Mouse (Mus musculus): ENCODE results near the gene Sox10. TPM values are rescaled to one million over a fixed set of nuclear protein-coding genes. Genes with fewer than 3 reads are reported as not detected.

Sox10 gene
- polyA plus RNA-seq (2012; rRNA removed) (0.12 and 0.24 TPM in 2 replicates), polyA plus RNA-seq (2014; fragmentation: Nextera tagmentation; extraction: Ambion mirVana) (0.14 TPM in 1 of 2 replicates, not detected in the other)

GRCm38 (mm10) chr15:79165140-79165539 is at the start of gene Sox10:
Sox10 (minus strand) TSS chr15:79165240.
- WGBS (ENCODE audit: insufficient replicate concordance) = 37% methylated on average over 5 of the region's 5 CpGs
- no peaks in the 10 kb centered on the region for H3K36me3 ChIP-seq (replicated peaks; ENCODE audit: control insufficient read depth, insufficient read depth, low read depth)
- no peak within 1 kb of the TSS for H3K27ac ChIP-seq
- no peak for TF ChIP-seq EP300 (IDR thresholded peaks at IDR 0.05; ENCODE audit: low read depth)
- no peak for TF ChIP-seq CTCF (IDR thresholded peaks at IDR 0.05; ENCODE audit: low read depth)
- ATAC-seq (ENCODE audit: insufficient read depth) (no peak), DNase-seq (ENCODE audit: low read depth in 3 of 3, low spot score in 3 of 3) (no peak)
- no peaks in the 10 kb centered on the region for H3K9me3 ChIP-seq (ENCODE audit: control insufficient read depth, low read length)
- no peak within 1 kb of the TSS for H3K9ac ChIP-seq (replicated peaks)
- H3K4me1 ChIP-seq (replicated peaks; ENCODE audit: control insufficient read depth in 2 of 2, insufficient read depth in 2 of 2, low read length in 1 of 2) = no peaks in the 10 kb centered on the region
- H3K4me3 ChIP-seq (ENCODE audit: insufficient read depth in 1 of 2, low read depth in 2 of 2, low read length in 2 of 2) = no peak within 1 kb of the TSS
- no peak within 1 kb of the TSS for H3K4me2 ChIP-seq (ENCODE audit: low read depth)
- H3K27me3 ChIP-seq (ENCODE audit: control insufficient read depth, insufficient read depth, low read length) = peaks cover 34% of the 10 kb centered on the region

GRCm38 (mm10) chr15:79213591-79213990 is 48.6 kb upstream of the Sox10 start:
- Histone ChIP-seq H3K27ac (no peak overlapping the region), H3K9ac (replicated peaks) (no peak overlapping the region), H3K36me3 (replicated peaks; ENCODE audit: control insufficient read depth, insufficient read depth, low read depth) (no peaks in the 10 kb centered on the region), H3K4me2 (ENCODE audit: low read depth) (no peak overlapping the region), H3K4me3 (ENCODE audit: insufficient read depth in 1 of 2, low read depth in 2 of 2, low read length in 2 of 2) (no peak overlapping the region), H3K9me3 (ENCODE audit: control insufficient read depth, low read length) (no peaks in the 10 kb centered on the region), H3K27me3 (ENCODE audit: control insufficient read depth, insufficient read depth, low read length) (no peaks in the 10 kb centered on the region), H3K4me1 (replicated peaks; ENCODE audit: control insufficient read depth in 2 of 2, insufficient read depth in 2 of 2, low read length in 1 of 2) (no peaks in the 10 kb centered on the region)
- WGBS (ENCODE audit: insufficient replicate concordance) = 60% methylated on average over 6 of the region's 6 CpGs
- ATAC-seq (ENCODE audit: insufficient read depth) (no peak), DNase-seq (ENCODE audit: low read depth in 3 of 3, low spot score in 3 of 3) (no peak)
- no peak for TF ChIP-seq CTCF (IDR thresholded peaks at IDR 0.05; ENCODE audit: low read depth)
- no peak for TF ChIP-seq EP300 (IDR thresholded peaks at IDR 0.05; ENCODE audit: low read depth)

- Histone ChIP-seq H3K9ac (replicated peaks) (no peak overlapping the region), H3K27me3 (ENCODE audit: control insufficient read depth, insufficient read depth, low read length) (no peaks in the 10 kb centered on the region), H3K4me3 (ENCODE audit: insufficient read depth in 1 of 2, low read depth in 2 of 2, low read length in 2 of 2) (no peak overlapping the region), H3K9me3 (ENCODE audit: control insufficient read depth, low read length) (no peaks in the 10 kb centered on the region), H3K4me1 (replicated peaks; ENCODE audit: control insufficient read depth in 2 of 2, insufficient read depth in 2 of 2, low read length in 1 of 2) (no peaks in the 10 kb centered on the region), H3K27ac (no peak overlapping the region), H3K4me2 (ENCODE audit: low read depth) (no peak overlapping the region), H3K36me3 (replicated peaks; ENCODE audit: control insufficient read depth, insufficient read depth, low read depth) (no peaks in the 10 kb centered on the region)
- TF ChIP-seq CTCF (IDR thresholded peaks at IDR 0.05; ENCODE audit: low read depth) (no peak), EP300 (IDR thresholded peaks at IDR 0.05; ENCODE audit: low read depth) (no peak)
- DNase-seq (ENCODE audit: low read depth in 3 of 3, low spot score in 3 of 3) (no peak), ATAC-seq (ENCODE audit: insufficient read depth) (no peak)
- 76% methylated on average over 26 of the region's 26 CpGs for WGBS (ENCODE audit: insufficient replicate concordance)
Measured at GRCm38 (mm10) chr15:79212750-79213446, 47.9 kb upstream of the Sox10 start.

- DNase-seq (ENCODE audit: low read depth in 3 of 3, low spot score in 3 of 3) (no peak), ATAC-seq (ENCODE audit: insufficient read depth) (no peak)
- Histone ChIP-seq H3K4me2 (ENCODE audit: low read depth) (no peak overlapping the region), H3K4me1 (replicated peaks; ENCODE audit: control insufficient read depth in 2 of 2, insufficient read depth in 2 of 2, low read length in 1 of 2) (no peaks in the 10 kb centered on the region), H3K4me3 (ENCODE audit: insufficient read depth in 1 of 2, low read depth in 2 of 2, low read length in 2 of 2) (no peak overlapping the region), H3K9me3 (ENCODE audit: control insufficient read depth, low read length) (no peaks in the 10 kb centered on the region), H3K9ac (replicated peaks) (no peak overlapping the region), H3K36me3 (replicated peaks; ENCODE audit: control insufficient read depth, insufficient read depth, low read depth) (no peaks in the 10 kb centered on the region), H3K27ac (no peak overlapping the region), H3K27me3 (ENCODE audit: control insufficient read depth, insufficient read depth, low read length) (no peaks in the 10 kb centered on the region)
- TF ChIP-seq CTCF (IDR thresholded peaks at IDR 0.05; ENCODE audit: low read depth) (no peak), EP300 (IDR thresholded peaks at IDR 0.05; ENCODE audit: low read depth) (no peak)
- 64% methylated on average over 2 of the region's 2 CpGs for WGBS (ENCODE audit: insufficient replicate concordance)
Measured at GRCm38 (mm10) chr15:79210357-79210756, 45.3 kb upstream of the Sox10 start.

GRCm38 (mm10) chr15:79208758-79209439 is 43.9 kb upstream of the Sox10 start:
- TF ChIP-seq CTCF (IDR thresholded peaks at IDR 0.05; ENCODE audit: low read depth) = no peak
- TF ChIP-seq EP300 (IDR thresholded peaks at IDR 0.05; ENCODE audit: low read depth) = no peak
- Histone ChIP-seq H3K4me3 (ENCODE audit: insufficient read depth in 1 of 2, low read depth in 2 of 2, low read length in 2 of 2) (no peak overlapping the region), H3K9ac (replicated peaks) (no peak overlapping the region), H3K27ac (no peak overlapping the region), H3K36me3 (replicated peaks; ENCODE audit: control insufficient read depth, insufficient read depth, low read depth) (no peaks in the 10 kb centered on the region), H3K4me1 (replicated peaks; ENCODE audit: control insufficient read depth in 2 of 2, insufficient read depth in 2 of 2, low read length in 1 of 2) (no peaks in the 10 kb centered on the region), H3K4me2 (ENCODE audit: low read depth) (no peak overlapping the region), H3K27me3 (ENCODE audit: control insufficient read depth, insufficient read depth, low read length) (no peaks in the 10 kb centered on the region), H3K9me3 (ENCODE audit: control insufficient read depth, low read length) (no peaks in the 10 kb centered on the region)
- WGBS (ENCODE audit: insufficient replicate concordance) = 56% methylated on average over 27 of the region's 27 CpGs
- DNase-seq (ENCODE audit: low read depth in 3 of 3, low spot score in 3 of 3) = no peak
- no peak for ATAC-seq (ENCODE audit: insufficient read depth)
